Mouse (Mus musculus) testis, postnatal 14 days (tissue): ENCODE measurements around the gene Ankib1.
A peak's percentile ranks its signal among the peaks of the same experiment; 100 is the strongest.
"Not testable (repeated sequence)": the region's sequence is repeated elsewhere in the genome, so short reads cannot be mapped to it uniquely, and the experiment has no call there.

Experiments used
- DNase-seq: peaks from one replicate; pipeline ENCODE4 v3.0.0; 2021; ENCODE audit warnings: low spot score

The Ankib1 gene

DNA sequence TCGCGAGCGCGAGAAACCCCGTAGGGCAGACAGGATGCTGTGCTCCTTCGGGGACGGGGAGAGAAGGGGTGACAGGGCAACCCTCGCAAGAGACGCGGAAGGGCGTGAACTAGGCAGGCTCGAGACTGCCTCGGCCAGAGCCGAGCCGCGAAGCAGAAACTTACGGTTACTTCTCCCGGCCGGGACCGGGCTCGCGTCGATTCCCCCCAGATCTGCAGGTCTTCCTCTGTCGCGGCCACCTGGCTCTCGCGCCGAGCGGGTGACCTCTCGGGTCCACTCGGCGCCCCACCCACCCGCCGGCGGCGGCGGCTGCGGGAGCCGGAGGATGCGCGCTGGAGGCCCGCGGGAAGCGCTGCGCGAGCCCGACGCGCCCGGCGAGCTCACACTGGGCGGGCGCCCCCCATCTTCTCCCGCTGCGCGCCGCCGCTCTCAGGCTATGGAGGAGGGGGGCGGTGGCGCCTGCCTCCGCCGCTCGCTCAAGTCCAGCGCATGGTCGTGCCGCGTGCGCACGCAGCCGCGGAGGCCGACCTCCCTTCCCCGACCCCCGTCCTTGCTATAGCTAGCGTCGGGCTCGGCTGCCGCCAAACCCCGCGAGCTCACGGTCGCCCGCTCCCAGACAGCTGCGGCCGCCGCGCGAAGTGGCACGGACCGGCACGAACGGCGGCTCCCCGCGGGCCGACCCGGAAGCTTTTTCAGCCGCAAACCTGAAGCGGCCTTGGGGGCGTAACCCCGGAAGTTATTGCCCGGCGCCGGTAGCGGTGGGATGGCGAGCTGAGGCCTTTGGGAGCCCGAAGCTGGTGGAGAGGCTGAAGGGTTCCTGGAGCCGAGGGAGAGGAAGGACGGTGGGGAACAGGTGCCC, at the start of gene Ankib1, which contains the start of gene Krit1:
Ankib1 (minus strand) TSS at position 493 of the 859 bp plus-strand sequence.
Krit1 (plus strand) TSS at position 752 of the 859 bp plus-strand sequence.
- DNase-seq: peak; percentile 92

DNA sequence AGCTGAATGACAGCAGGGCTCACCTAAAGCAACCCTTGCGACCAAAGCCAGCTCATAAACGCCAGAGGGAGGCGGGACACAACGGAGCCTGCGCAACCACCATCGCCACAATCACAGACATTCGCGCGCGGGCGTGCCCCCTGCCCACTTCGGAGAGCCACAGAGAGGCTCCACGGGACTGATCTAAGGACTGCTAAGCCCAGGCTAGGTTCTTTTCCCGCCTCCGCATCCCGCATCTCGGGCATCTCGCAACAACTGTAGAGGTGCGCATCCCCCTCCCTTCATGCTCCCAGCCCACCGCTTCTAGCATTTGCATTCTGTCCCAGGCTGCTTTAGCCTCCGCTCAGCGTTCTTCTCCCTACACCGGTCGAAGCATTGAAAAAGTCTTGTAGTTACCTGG, 42.3 kb upstream of the Ankib1 start, which contains the start of gene Lrrd1:
Lrrd1 (plus strand) TSS at position 148 of the 400 bp plus-strand sequence.
- DNase-seq: peak; percentile 22

DNA sequence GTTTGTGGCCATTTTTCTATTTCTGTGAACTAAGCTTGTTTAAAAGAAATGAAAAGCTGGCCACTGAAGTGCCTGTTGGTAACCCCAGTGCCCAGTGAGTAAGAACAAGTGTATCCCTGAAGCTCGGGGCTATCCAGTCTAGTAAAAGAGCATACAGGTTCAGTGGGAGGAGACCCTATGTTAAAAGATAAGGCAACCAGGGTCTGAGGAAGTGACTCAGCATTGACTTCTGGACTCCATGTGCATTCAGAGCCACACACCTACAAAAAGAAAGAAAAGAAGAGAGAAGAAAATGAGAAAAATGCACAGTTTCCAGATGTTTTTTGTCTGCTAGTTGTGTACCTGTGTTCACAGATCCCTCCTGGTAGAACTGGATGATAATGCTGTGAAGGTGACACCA, 31.4 kb upstream of the Ankib1 start:
- DNase-seq: no peak

DNA sequence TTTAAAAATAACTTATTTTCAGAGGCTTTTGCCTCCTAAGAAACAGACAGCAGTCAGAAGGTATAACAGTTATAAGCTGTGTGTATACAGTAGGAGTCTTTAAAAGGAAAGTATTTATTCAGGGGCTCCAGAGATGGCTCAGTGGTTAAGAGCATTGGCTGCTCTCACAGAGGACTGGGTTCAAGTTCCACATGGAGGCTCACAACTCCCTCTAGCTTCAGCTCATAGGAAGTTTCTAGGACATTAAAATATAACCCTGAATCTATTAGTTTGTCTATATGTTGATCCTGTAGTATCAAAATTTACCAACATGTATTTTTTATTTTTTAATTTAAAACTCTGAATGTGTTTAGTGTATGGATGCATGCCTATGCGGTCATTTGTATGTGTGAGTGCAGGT, 5.7 kb upstream of the Ankib1 start:
- DNase-seq: no peak

DNA sequence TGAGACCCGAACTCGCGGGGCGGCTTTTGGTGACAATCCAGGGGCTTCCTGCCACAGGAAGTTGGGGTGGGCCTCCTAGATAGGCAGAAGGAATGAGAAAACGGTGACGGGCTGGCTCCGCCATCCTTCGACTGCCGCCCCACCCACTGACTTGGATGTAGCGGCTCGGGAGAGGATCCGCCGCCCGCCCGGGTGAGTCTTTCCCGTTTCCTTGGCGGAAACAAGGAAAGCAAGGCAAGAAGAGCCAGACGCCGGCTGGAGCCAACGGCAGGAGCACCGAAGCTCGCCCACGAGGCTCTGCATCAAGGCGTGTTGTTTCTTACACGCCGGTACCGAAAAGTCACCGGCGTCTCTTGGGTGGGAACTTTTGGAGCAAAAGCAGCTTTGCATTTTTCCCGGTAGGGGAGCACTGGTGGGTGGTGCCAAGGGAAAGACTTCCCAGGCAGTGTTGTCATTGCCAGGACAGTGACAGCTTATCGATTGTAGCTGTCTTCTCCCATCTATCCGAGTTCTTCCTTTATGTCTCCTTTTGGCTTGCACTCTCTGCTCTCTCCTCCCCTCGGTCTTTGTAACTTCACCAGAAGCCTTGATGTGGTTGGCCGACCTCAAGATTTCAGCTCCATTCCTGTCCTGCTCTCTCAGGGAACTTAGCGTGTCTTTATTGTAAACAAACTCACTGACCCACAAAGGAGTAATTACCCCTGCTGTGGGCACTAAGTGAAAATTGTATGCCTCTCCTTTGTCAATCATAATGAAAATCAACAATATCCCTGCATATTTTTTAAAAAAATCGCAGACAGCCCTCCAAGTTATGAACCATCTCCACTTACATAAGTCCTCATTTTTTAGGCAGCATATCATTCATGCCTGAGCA, 804 bp upstream of the Ankib1 start:
- DNase-seq: no peak

DNA sequence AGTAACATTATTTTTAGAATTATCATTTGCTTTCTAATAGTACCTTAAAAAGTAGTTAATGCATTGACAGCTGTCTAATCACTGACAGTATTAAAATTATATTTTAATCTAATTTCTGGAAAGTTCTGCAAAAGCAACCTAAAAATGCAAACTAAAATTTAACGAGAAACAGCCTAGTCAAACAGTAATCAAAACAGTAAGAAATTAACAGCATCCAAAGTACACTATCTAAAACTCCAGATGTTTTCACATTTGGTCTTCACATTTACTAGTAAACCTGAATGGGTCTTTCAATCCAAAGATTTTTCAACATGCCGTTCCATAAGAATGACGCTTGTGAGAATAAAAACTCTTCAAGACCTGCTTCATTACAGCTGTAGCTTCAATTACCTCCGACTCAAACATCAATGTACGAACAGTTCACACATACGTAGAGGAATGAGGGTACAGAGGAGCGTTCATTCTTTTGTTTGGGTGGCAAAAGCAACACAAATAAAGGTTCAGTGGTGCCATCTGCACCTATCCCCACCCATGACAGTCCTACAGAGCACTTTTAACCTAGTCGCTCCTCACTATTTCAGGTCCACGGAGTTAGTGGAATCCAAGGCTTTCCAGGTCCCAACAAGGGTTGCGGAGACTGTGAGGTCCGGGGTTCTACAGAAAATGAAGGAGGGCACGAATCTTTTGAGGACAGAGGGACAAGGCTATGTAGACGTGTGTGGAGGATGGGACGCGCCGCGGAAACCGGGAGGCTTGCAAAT, 873 bp downstream of the Ankib1 start:
- DNase-seq: no peak

- DNase-seq: no peak
These were observed 1.8 kb downstream of the Ankib1 start for GRCm38 (mm10) chr5:3800881-3801280.

GRCm38 (mm10) chr5:3800041-3800440, 2.7 kb downstream of the Ankib1 start:
- DNase-seq: no peak

DNA sequence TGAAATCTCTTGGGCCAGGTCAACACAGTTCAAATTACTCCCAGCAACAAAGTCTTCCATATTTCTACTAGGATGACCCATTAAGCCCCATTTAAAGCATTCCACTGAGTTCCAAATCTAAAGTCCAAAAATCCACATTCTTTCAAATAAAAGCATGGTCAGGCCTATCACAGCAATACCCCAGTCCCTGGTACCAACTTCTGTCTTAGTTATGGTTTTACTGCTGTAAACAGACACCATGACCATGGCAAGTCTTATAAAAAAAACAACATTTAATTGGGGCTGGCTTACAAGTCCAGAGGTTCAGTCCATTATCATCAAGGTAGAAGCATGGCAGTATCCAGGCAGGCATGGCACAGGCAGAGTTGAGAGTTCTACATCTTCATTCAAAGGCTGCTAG, 4.1 kb downstream of the Ankib1 start:
- not testable (repeated sequence) for DNase-seq

DNA sequence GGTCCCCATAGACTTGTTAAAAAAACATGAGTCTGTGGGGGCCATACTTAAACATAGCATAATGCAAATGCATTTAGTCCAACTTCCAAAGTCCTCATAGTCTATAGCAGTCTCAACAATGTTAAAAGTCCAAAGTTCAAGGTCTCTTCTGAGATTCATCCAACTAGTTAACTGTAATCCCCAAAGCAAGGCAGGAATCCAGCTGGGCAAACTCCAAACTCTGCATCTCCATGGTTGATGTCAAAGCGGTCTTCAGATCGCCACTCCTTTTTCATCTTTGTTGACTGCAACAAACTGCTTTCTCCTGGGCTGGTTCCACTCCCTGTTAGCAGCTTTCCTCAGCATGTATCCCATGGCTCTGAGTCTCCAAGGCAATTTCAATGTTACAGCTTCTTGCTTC, 5.6 kb downstream of the Ankib1 start:
- DNase-seq: not testable (repeated sequence)

DNA sequence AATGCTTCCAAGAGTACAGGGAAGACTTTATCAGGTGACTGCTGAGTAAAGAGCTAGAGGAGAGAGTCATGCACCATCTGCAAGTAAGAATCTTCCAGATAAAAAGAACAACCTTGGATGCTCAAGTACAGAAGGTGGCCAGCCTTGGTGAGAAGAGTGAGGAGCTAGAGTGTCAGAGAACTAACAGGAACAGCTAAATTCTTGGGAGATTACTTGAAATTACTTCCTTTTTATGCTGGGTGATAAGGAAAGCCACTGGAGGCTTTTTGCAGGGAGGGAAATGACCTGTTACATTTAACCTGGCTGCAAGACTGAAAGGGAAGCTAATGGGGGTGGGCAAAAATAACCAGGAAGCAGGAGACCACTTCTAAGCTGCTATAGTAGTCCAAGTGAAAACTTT, 11.7 kb downstream of the Ankib1 start:
- DNase-seq: no peak

DNA sequence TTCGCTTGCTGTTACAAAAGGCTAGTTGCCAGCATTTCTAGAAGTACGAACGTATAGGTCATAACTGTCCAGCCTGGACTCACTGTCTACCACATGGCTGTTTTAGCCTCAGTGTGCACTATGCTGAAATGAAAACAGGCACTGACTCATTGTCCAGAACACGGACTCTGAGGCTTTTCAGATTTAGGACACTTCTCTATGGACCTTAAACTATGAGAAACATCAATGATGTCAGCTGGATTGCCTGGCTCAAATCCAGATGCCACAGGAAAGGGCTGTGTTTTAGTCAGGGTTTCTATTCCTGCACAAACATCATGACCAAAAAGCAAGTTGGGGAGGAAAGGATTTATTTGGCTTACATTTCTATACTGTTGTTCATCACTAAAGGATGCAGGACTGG, 15.2 kb downstream of the Ankib1 start:
- no peak for DNase-seq

GRCm38 (mm10) chr5:3784751-3785496, 17.8 kb downstream of the Ankib1 start:
- DNase-seq: no peak

GRCm38 (mm10) chr5:3783947-3784681, 18.6 kb downstream of the Ankib1 start:
- no peak for DNase-seq

- DNase-seq: no peak
These were observed 20.1 kb downstream of the Ankib1 start for GRCm38 (mm10) chr5:3782670-3783069.

DNA sequence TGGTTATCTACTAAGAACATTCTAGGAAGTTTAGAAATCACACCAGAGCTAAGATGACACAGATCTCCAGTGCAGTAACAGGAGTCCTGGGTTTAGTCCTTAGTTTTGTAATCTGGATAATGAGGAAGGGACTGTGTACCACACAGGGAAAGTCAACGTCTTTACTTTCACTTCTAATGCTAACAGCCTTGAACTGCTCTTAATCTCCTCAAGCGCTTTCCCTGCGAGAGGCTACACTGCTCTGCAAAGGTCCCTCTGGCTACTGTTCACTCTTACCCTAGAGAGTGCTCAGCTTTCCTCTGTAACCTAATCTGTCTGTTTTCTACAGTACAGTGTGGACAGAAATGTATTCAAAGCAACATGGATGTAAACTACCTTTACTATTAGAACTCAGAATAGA, 30.7 kb downstream of the Ankib1 start:
- DNase-seq: no peak

GRCm38 (mm10) chr5:3771512-3771911, 31.2 kb downstream of the Ankib1 start:
- no peak for DNase-seq

GRCm38 (mm10) chr5:3750536-3750935, 52.2 kb downstream of the Ankib1 start:
- DNase-seq: peak; percentile 16

GRCm38 (mm10) chr5:3732846-3733245, 69.9 kb downstream of the Ankib1 start:
- peak; percentile 29 for DNase-seq

- DNase-seq: no peak
These were observed 73.9 kb downstream of the Ankib1 start for GRCm38 (mm10) chr5:3728820-3729219.

- DNase-seq: no peak
These were observed 77.2 kb downstream of the Ankib1 start for GRCm38 (mm10) chr5:3725491-3725890.
